Mouse (Mus musculus) kidney, adult 2 months (tissue): ENCODE measurements around the gene Gm527.

Experiments
- CTCF ChIP-seq: fragments of 200-500 bp; conservative IDR thresholded peaks from 2 replicates; pipeline ENCODE4 v1.5.1; 2011; ENCODE audit warnings: low read depth, mild to moderate bottlenecking, control low read depth, low read length, moderate library complexity, mixed read lengths; ENCODE audit not compliant: insufficient read depth, insufficient read length
- POLR2A ChIP-seq: fragments of 200-500 bp; IDR thresholded peaks from one replicate; pipeline ENCODE4 v1.6.1; 2011; ENCODE audit warnings: low read depth, low read length, control low read depth

GRCm38 (mm10) chr12:64912996-64913395 lies 4.7 kb upstream of the Gm527 start:
- TF ChIP-seq CTCF (no peak), POLR2A (no peak)
